Mouse (Mus musculus): ENCODE measurements around the gene Mkrn1. TPM values are rescaled to one million over a fixed set of nuclear protein-coding genes. Genes with fewer than 3 reads are reported as not detected.

Mkrn1 gene
- 65.7 and 115 TPM in 2 replicates for polyA plus RNA-seq (2012; rRNA removed)

DNA sequence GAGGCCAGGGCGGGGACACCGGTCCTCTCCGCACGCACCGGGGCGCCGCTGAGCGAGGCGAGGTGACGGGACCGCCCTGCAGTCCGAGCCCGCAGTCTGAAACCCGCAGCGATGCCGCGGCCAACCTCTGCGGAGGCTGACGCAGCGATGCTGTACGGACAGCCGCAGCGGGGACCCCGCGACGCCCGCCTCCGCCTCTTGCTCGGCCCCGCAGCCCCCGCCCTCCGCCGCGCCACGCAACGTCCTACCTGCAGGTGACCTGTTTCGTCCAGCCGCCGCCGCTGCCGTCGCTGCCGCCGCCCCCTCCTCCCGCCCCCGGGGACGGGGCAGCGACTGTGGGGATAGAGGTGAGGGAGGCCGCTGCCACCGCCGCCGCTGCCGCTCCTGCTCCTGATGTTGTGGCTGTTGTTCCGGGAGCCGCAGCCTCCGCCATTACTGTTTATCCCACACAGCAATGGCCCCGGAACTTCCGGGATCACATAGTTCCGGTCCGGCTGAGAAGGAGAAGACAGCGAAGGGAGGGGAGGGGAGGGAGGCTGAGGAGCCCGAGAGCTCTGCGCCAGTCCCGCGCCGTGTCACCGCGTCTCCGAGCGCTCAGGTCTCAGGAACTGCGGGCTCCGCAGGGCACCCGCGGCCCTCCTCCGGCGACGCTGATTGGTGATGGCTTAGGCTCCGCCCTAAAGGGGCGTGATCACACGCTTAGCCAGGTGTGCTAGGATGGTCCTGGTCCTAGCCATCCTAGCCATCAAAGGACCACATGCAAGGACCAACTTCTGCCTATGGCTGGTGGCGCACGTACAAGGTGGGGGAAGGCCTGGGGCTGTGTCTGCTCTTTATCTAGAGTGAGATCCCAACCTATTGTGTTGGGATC, at the start of gene Mkrn1:
TSS of gene Mkrn1 (minus strand) at position 612 of the 871 bp plus-strand sequence.

DNA sequence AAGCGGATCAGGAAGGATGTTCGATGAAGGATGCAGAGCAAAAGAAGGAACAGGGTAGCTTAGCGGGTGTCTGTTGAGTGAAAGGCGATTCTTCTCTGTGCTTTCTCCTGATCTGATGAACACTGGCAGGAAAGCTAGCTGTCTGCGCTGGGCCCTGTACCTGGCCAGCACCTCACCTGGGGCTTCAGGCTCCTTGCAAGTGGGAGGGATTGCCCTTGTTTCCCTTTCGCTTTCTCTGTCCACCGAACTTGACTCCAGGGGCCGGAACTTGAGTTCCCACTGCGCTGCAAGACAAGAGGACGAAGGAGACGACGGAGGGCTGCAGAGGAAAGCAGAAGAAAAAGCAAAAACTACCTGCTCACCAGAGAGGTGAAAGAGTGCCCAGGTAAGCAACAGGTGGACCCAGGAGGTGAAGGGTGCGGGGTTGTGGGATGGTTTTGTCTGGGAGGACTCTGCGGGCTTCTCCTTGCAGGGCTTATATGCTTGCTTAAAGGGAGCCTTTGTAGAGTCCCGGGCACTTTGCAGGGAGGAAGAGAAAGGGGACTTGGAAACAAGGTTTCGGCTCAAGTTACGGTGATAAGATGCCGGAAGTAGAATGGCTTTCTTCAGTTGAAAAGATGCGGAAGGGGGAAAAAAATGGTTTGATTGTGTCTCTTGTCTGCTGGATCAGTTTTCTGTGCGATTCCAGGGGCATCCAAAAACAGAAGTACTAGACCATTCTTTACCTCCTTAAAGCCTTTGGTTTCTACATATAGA, 39.0 kb downstream of the Mkrn1 start, which contains the start of gene Rab19:
TSS of gene Rab19 (plus strand) at position 51 of the 756 bp plus-strand sequence.

DNA sequence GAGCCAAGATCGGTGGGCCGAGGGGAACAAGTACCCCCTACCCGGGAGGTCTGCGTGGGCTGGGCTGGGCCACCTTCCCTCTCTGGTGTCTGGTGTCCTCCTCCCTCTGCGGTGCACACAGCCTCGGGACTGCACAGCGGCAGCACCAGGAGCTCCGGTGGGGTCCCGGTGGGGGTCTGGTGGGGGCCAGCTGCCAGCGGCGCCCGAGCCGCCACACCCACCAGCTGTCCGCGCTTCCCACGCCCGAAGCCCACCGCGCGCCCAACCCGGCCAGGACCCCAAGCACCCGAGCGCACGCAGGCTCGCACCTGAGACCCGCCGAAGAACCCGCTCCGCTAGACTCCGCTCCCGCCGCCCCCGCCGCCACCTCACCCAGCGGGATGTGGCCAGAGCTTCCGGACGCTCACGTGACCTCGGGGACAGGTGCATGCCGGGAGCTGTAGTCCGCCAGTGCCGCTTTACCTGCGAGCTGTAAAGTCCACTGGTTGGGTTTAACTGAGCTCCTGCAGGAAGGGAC, 42.9 kb downstream of the Mkrn1 start, which contains the start of gene Slc37a3:
TSS of gene Slc37a3 (minus strand) at position 365 of the 517 bp plus-strand sequence.

Other genes with a start within 250 kb of the Mkrn1 start
- 8.0 and 11.3 TPM in 2 replicates for gene Kdm7a, start 213.7 kb downstream of the Mkrn1 start, polyA plus RNA-seq (2012; rRNA removed)
- gene Slc37a3, start 42.8 kb downstream of the Mkrn1 start, polyA plus RNA-seq (2012; rRNA removed), result 32.2 and 33.8 TPM in 2 replicates
- 0.19 and 0.53 TPM in 2 replicates for gene Rab19, start 39.3 kb downstream of the Mkrn1 start, polyA plus RNA-seq (2012; rRNA removed)
- 50.0 and 66.4 TPM in 2 replicates for gene Dennd2a, start 137.4 kb upstream of the Mkrn1 start, polyA plus RNA-seq (2012; rRNA removed)
- 10.6 and 15.3 TPM in 2 replicates for gene Adck2, start 153.4 kb upstream of the Mkrn1 start, polyA plus RNA-seq (2012; rRNA removed)
- 0.63 TPM in 1 of 2 replicates, not detected in the other for gene Gm42420, start 165.3 kb upstream of the Mkrn1 start, polyA plus RNA-seq (2012; rRNA removed)
- gene Ndufb2, start 172.1 kb upstream of the Mkrn1 start, polyA plus RNA-seq (2012; rRNA removed), result 98.3 and 115 TPM in 2 replicates